Mouse (Mus musculus): ENCODE results near the gene Unc5a. TPM values are rescaled to one million over a fixed set of nuclear protein-coding genes. Genes with fewer than 3 reads are reported as not detected.

The Unc5a gene
- total RNA-seq, 2 experiments from 2014 or later = 12.0 to 13.8 TPM

Other genes with a start within 250 kb of the Unc5a start
- 1 to 10 TPM; 2.1 to 5.8 TPM for gene Cdhr2, start 247.9 kb upstream of the Unc5a start, total RNA-seq (2021)
- gene Gprin1, start 199.5 kb upstream of the Unc5a start, total RNA-seq (2021) = 10 to 100 TPM; 10.4 to 10.5 TPM
- gene Sncb, start 182.8 kb upstream of the Unc5a start, total RNA-seq (2021) = 1 to 10 TPM; 3.9 to 4.7 TPM
- gene Eif4e1b, start 165.4 kb upstream of the Unc5a start, total RNA-seq (2021) = not detected
- 10 to 100 TPM; 33.0 to 38.4 TPM for gene Tspan17, start 160.0 kb upstream of the Unc5a start, total RNA-seq (2021)
- 1 to 10 TPM; 1.5 to 2.6 TPM for gene Hk3, start 72.0 kb downstream of the Unc5a start, total RNA-seq (2021)
- 10 to 100 TPM; 31.6 to 34.2 TPM for gene Uimc1, start 150.9 kb downstream of the Unc5a start, total RNA-seq (2021)
- 10 to 100 TPM; 50.0 to 61.0 TPM for gene Zfp346, start 155.9 kb downstream of the Unc5a start, total RNA-seq (2021)
- gene Gm17617, start 184.1 kb downstream of the Unc5a start, total RNA-seq (2021) = not detected
- 10 to 100 TPM; 35.8 to 39.6 TPM for gene Fgfr4, start 203.2 kb downstream of the Unc5a start, total RNA-seq (2021)